Mouse (Mus musculus) liver, embryonic 14.5 days (tissue): Measurements from ENCODE around the gene Zbtb1. TPM values are rescaled to one million over a fixed set of nuclear protein-coding genes. Genes with fewer than 3 reads are reported as not detected.
A peak's percentile ranks its signal among the peaks of the same experiment; 100 is the strongest.

ENCODE experiments used
- ATAC-seq: fragments of 200-750 bp; cut with Nextera tagmentation; 2 replicates; pipeline ENCODE4 v1.8.0; 2017; ENCODE audit warnings: moderate number of reproducible peaks, mild to moderate bottlenecking, moderate library complexity; ENCODE audit not compliant: insufficient read depth
- DNase-seq, 3 experiments: peaks; one replicate each; pipeline ENCODE4 v3.0.0-alpha.2; 2012 to 2013; ENCODE audit warnings: low read depth in 3 of 3, low spot score in 3 of 3
- H3K27ac ChIP-seq: fragments of 300-500 bp; sonication (generic); 2 replicates; pipeline ENCODE4 v1.5.1; 2014; ENCODE audit warnings: moderate library complexity, mild to moderate bottlenecking, control low read depth, inconsistent platforms
- H3K27me3 ChIP-seq: fragments of 300-500 bp; sonication (generic); 2 replicates; pipeline ENCODE4 v1.6.1; 2014; ENCODE audit warnings: mild to moderate bottlenecking, low read length, moderate library complexity; ENCODE audit not compliant: control insufficient read depth, insufficient read depth
- H3K36me3 ChIP-seq: fragments of 300-500 bp; sonication (generic); replicated peaks from 2 replicates; pipeline ENCODE4 v1.6.1; 2014; ENCODE audit warnings: low read depth; ENCODE audit not compliant: control insufficient read depth, insufficient read depth
- H3K4me1 ChIP-seq, 2 experiments: fragments of 200-500 bp in 1 of 2; fragments of 300-500 bp in 1 of 2; sonication (generic) in 1 of 2; replicated peaks; 2 replicates each; pipeline ENCODE4 v1.6.1; 2012 to 2014; ENCODE audit warnings: antibody characterized with exemption in 1 of 2, inconsistent platforms in 1 of 2, low read length in 1 of 2; ENCODE audit not compliant: control insufficient read depth in 2 of 2, insufficient read depth in 2 of 2
- H3K4me2 ChIP-seq: fragments of 300-500 bp; sonication (generic); 2 replicates; pipeline ENCODE4 v1.6.1; 2014; ENCODE audit warnings: low read depth, mild to moderate bottlenecking, control low read depth, moderate library complexity
- H3K4me3 ChIP-seq, 2 experiments: fragments of 200-500 bp in 1 of 2; fragments of 300-500 bp in 1 of 2; sonication (generic) in 1 of 2; 2 replicates each; pipeline ENCODE4 v1.5.1; 2012 to 2014; ENCODE audit warnings: low read depth in 2 of 2, low read length in 2 of 2, mild to moderate bottlenecking in 2 of 2, control low read depth in 1 of 2, inconsistent platforms in 1 of 2, moderate library complexity in 1 of 2; ENCODE audit not compliant: insufficient read depth in 1 of 2
- H3K9ac ChIP-seq: fragments of 300-500 bp; sonication (generic); replicated peaks from 2 replicates; pipeline ENCODE4 v1.6.1; 2014; ENCODE audit warnings: mild to moderate bottlenecking, control low read depth, moderate library complexity
- H3K9me3 ChIP-seq: fragments of 300-500 bp; sonication (generic); 2 replicates; pipeline ENCODE4 v1.6.1; 2016; ENCODE audit warnings: low read length, mixed read lengths; ENCODE audit not compliant: control insufficient read depth
- CTCF ChIP-seq: IDR thresholded peaks from 2 replicates; pipeline ENCODE4 v1.5.1; 2016; ENCODE audit warnings: antibody characterized with exemption, low read depth, control low read depth
- EP300 ChIP-seq: IDR thresholded peaks from 2 replicates; pipeline ENCODE4 v1.6.1; 2016; ENCODE audit warnings: antibody characterized with exemption, low read depth
- WGBS: fragments of 180-500 bp; shearing (Covaris S2); extraction: QIAGEN DNeasy Blood & Tissue Kit; methylation state at CpG from one replicate; pipeline ENCODE4 v1.1.7; 2014; ENCODE audit not compliant: insufficient replicate concordance; 5-methylcytosine and 5-hydroxymethylcytosine counted together
- polyA plus RNA-seq, 2 experiments: library from polyadenylated mRNA; depleted of rRNA in 1 of 2; stranded (reverse) in 1 of 2; unstranded in 1 of 2; fragments of >200 nt; fragmentation: Nextera tagmentation in 1 of 2; extraction: Ambion mirVana in 1 of 2; gene quantifications; 2 replicates each; pipeline versions ENCODE4 v1.2.1 to v1.2.3; 2012 to 2014

The Zbtb1 gene
- polyA plus RNA-seq, 2 experiments = 2.6 to 3.5 TPM

DNA sequence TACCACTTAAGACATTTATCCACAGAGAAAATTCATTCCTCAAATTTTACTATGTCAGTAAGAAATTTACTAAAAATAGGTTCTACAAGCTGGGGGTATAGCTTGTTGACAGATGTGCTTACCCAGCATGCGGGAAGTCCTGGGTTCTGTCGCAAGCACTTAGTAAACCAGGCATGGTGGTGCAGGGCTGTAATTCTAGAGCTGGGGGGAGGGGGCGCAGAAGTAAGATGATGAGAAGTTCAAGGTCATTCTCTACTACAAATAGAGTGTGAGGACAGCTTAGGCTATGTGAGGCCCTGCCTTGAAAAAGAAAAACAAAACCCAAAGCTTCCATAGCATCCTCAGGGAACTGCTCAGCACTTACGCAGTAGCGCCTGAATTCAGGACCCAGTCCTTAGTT is 8.5 kb downstream of the Zbtb1 start:
- H3K4me3 ChIP-seq = no peak overlapping the region
- no peaks in the 10 kb centered on the region; the same call in 1 of the 2 replicates for H3K36me3 ChIP-seq
- H3K27me3 ChIP-seq = no peaks in the 10 kb centered on the region
- H3K27ac ChIP-seq = no peak overlapping the region
- H3K9me3 ChIP-seq = no peaks in the 10 kb centered on the region
- no peak for TF ChIP-seq EP300
- TF ChIP-seq CTCF = no peak
- no peak overlapping the region for H3K9ac ChIP-seq
- no peak overlapping the region for H3K4me2 ChIP-seq
- 75% methylated on average over 5 of the region's 5 CpGs for WGBS
- DNase-seq (no peak), ATAC-seq (no peak)
- peaks cover 35 to 47% of the 10 kb centered on the region in 2 experiments for H3K4me1 ChIP-seq

DNA sequence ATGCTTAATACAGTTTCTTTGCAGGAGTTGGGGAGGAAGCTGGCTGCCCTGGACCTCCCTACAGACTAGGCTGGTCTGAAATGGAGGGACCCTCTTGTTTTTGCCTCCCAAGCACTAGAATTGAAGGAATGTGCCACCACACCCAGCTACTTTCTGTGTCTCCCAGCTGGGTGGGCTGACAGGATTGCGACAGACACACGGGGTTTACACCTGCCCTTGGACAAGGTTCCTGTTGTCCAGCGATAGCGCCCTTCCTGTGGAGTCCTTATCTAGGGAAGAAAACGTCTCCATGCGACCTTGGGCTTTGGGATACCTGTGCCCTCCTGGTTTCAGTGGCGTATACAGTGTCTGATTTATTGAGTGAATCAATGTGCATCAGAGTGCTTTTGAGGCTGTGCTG is 10.1 kb downstream of the Zbtb1 start:
- TF ChIP-seq EP300 (no peak), CTCF (no peak)
- Histone ChIP-seq H3K4me2 (no peak overlapping the region), H3K9ac (no peak overlapping the region), H3K9me3 (no peaks in the 10 kb centered on the region), H3K4me3 (no peak overlapping the region), H3K27ac (no peak overlapping the region), H3K36me3 (no peaks in the 10 kb centered on the region; the same call in none of the 2 replicates), H3K27me3 (no peaks in the 10 kb centered on the region), H3K4me1 (peaks cover 26 to 36% of the 10 kb centered on the region in 2 experiments)
- WGBS = 51% methylated on average over 7 of the region's 7 CpGs
- ATAC-seq (no peak), DNase-seq (no peak)

DNA sequence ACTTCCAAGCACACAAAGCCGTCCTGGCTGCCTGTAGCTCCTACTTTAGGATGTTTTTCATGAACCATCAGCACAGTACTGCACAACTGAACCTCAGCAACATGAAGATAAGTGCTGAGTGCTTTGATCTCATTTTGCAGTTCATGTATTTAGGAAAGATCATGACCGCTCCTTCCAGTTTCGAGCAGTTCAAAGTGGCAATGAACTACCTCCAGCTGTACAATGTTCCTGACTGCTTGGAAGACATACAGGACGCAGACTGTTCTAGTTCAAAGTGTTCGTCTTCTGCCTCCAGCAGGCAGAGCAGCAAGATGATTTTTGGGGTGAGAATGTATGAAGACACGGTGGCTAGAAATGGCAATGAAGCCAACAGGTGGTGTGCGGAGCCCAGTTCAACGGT is 15.3 kb downstream of the Zbtb1 start:
- no peak for DNase-seq
- Histone ChIP-seq H3K27me3 (no peaks in the 10 kb centered on the region), H3K4me2 (no peak overlapping the region), H3K27ac (no peak overlapping the region), H3K9me3 (no peaks in the 10 kb centered on the region), H3K36me3 (peaks cover 24% of the 10 kb centered on the region), H3K9ac (no peak overlapping the region), H3K4me1 (peaks cover 0 to 3% of the 10 kb centered on the region in 2 experiments; a peak in 2 of 4 replicates), H3K4me3 (no peak overlapping the region)
- no peak for ATAC-seq
- no peak for TF ChIP-seq CTCF
- WGBS = 89% methylated on average over 8 of the region's 8 CpGs

DNA sequence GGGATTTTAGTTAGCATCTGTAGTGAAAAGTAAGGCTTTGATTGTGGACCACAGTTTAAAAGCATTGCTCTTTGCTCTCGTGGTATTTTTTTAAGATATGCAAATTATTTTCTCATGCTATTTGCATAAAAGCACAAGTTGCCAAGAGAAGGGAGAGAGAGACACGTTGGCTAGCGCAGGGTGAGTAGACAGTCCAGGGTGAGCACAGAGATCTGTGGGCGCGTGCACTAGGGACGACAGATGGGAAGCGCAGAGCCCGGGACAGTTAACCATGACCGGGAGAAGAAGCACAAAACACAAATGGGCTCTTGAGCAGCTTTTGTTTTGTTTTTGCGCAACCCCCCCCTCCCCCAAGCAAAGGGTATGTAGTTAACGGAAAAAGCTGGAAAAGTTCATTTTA is 18.7 kb downstream of the Zbtb1 start:
- peaks cover 24% of the 10 kb centered on the region for H3K36me3 ChIP-seq

DNA sequence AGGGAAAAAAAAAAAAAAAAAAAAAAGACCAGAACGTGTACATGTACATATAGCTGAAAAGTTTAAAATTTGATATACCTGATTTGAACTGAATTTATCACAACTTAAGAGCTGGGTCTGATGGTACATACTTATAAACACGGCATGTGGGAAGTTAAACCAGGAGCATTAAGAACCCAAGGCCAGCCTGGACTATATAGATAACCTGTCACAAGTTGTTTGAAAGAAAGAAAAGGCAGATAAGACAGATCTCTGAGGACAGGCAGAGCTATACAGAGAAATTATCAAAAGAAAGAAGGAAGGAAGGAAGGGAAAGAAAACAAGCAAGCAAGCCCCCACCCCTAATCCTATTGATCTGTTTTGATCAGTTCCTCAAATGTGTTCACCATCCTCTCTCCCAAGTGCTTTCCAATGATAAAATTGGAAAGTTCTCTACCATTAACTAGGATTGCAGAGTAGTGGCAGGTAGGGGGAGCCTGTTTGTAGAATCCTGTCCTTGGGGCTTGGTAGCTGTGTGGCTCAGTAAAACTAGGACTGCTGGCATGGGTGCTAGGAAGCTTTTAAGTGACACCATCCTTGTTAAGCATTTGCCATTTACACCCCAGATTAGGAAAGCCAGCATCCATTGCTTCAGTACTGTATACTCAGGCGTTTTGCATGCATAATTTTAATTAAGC is 21.7 kb downstream of the Zbtb1 start:
- no peak overlapping the region for H3K4me3 ChIP-seq
- TF ChIP-seq CTCF (no peak; the same call in 1 of the 2 replicates), EP300 (peak; percentile 67)
- ATAC-seq (peak; percentile 92), DNase-seq (no peak)
- H3K9me3 ChIP-seq = no peaks in the 10 kb centered on the region
- H3K4me1 ChIP-seq = peaks cover 14 to 17% of the 10 kb centered on the region in 2 experiments
- H3K4me2 ChIP-seq = 0 out of 2 replicates have a peak overlapping the region, but pooled peaks have one; percentile 1
- H3K36me3 ChIP-seq = peaks cover 11% of the 10 kb centered on the region
- H3K27me3 ChIP-seq = no peaks in the 10 kb centered on the region
- no peak overlapping the region for H3K27ac ChIP-seq
- WGBS = 17% methylated on average over 3 of the region's 3 CpGs
- no peak overlapping the region; the same call in 1 of the 2 replicates for H3K9ac ChIP-seq

More for the DNA sequence above, 18.7 kb downstream of the Zbtb1 start:
- no peak overlapping the region for H3K9ac ChIP-seq
- DNase-seq = no peak
- WGBS = 81% methylated on average over 11 of the region's 11 CpGs
- H3K4me1 ChIP-seq = peaks cover 14 to 15% of the 10 kb centered on the region in 2 experiments
- H3K4me2 ChIP-seq = no peak overlapping the region
- H3K27ac ChIP-seq = no peak overlapping the region
- TF ChIP-seq EP300 (no peak), CTCF (no peak)
- no peak for ATAC-seq
- H3K9me3 ChIP-seq = no peaks in the 10 kb centered on the region
- no peaks in the 10 kb centered on the region for H3K27me3 ChIP-seq
- H3K4me3 ChIP-seq = no peak overlapping the region
